Mouse (Mus musculus): ENCODE data around the gene Nckap5l.
A peak's percentile ranks its signal among the peaks of the same experiment; 100 is the strongest.

Nckap5l gene

DNA sequence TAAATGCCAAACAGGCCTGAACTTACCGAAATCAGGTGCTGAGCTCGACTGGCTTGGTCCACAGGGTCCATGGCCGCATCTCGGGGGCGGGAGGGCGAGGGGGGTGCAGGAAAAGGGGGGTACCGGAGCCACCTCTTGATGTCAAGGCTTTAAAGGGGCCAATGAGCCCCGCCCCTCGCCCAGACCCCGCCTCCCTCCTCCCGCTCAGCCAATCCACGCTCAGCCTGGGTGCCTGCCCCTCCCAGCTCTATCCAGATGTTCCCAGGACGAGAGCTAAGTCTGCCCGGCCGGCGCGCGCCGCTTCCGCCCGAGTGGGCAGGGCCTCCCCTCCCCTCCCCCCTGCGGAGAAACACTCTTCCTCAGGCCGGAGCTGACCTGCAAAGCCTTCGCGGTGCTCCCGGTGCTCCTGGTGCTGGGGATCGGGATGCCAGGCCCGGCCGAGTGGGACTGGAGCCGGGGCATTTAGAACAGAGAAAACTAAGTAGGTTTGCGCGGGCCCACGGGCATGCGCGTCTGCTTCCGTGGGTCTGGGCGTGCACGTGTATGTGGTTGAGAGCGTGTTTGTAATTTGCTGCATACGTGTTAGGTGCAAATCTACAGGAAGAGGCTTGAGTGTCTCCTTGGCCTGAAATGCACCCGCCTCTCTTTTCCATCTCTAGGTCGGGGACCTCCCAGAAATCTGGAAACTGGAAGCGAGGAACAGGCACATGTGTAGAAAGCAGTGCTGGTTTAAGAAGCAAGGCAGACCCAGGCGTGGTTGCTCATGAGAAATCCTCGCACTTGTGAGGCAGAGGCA is at the start of gene Nckap5l:
Gene Nckap5l (minus strand): TSS at position 143 of the 796 bp plus-strand sequence.
- peak; percentile 91 for DNase-seq

DNA sequence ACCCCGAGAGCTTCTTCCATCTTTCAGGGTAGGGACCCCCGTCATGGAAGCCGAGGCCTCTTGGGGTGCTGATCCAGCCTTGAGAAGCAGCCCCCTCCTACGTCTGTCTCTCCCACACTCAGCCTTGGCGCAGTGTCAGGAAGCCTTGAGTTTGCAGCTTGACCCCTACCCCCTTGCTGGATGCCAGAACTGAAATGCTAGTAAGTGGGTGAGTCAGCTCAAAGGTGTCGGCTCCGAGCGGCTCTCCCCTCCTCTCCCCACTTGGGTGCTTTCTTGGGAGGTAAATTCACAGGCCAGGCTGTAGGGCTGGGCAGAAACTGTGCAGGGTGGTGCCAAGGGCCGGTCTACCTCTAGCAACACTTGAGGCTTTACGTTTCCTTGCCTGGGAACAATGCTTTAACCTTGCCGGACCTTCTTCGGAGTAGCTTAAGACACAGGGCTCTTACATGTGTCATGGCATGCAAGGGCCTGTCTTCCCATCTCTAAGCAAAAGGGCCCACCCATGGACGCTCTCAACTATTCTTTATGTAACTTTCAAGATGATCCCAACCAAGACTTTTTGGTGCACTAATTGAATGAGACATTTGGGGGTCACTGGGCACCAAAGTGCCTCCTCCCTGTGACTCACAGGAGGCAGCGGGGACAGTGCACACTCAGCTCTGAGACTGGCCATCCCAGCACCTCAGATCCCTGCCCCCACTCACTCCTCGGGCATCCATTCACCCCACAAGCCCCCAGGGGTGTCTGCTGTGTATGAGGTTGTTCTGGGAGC is 48.0 kb upstream of the Nckap5l start:
- DNase-seq, result no peak

DNA sequence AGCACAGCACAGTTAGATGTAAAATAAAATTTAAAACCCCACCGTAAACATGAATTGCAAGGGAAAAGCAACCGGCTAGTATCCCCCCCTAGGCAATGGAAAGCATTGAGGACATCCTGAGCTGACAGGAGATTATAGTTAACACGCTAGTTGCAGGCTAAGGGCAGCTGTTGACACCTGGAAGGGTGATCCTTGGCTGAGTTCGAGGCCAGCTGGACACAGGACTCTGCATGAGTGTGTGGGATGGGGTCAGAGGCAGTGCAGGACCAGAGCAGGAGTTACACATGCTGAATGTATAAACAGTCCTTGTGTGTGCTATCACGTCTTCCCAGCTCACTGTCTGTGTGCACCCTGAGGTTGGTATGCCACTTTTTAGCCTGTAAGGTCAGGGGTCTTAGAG is 45.7 kb upstream of the Nckap5l start:
- no peak for DNase-seq

DNA sequence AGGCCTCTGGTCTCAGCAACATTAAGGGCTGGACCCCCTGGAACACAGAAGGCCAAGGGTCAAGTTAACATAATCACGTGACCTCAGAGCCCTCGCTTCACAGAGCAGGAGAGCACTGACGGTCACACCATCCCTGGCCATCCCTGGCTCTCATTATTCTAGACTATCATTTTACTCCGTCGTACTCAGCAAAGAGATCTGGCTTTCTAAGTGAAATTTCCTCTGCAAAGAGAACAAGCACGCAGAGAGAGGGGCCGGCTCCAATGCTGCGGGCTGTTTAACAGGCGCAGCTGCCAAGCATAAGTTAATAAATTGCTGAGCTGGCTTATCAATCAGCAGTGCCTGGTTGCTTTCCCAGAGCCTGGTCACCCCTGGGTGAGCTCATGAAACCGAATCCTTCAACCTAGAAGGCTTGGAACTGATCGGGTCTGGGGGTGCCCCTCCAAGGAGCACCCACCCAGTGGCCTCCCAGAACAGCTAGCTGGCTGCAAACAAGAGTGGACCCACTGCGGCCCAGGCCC is 44.8 kb upstream of the Nckap5l start:
- DNase-seq, result no peak

DNA sequence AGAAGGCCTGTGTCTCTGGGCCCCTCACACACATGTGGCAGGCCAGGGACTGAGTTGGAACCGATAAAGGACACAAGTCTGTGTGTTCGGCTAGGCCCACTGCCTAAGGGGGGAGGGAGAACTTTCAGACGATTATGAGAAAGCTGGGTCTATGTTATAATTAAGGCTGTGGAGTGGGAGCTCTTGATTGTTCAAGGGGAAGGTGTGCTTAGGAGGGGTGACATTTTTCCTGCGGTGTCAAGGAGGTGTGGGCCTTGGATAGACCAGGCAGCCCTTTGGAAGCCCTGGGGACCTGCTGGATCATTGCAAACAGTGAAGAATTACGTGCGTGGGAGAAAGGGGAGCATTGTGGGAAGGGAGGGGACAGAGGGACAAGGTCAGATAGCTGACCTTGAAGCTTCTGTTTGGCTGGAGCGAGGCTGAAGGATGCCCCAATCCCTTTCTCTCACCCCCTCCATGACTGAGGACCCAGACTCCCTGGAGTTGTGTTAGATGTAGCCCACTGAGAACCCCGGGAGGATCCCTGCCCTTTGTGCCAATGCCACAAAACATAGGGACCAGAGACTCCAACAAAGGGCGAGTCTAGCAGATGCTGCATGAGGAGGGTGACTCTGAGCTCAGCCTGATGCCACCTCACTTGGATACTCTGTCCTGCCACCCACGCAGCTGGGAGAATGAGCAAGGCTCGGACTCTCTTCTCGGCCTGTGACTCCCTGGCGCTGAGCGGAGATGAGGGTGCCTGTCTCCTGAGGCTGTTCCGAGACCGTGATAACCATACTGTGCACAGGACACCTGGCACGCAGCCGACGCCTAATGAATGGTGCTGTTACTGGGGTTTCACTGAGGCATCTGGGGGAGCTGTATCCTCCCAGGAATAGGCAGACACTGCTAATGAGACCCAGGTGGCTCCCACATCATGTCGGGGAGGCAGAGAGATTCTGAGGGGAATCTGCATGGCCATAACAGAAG is 44.0 kb upstream of the Nckap5l start:
- DNase-seq, result peak; percentile 77

DNA sequence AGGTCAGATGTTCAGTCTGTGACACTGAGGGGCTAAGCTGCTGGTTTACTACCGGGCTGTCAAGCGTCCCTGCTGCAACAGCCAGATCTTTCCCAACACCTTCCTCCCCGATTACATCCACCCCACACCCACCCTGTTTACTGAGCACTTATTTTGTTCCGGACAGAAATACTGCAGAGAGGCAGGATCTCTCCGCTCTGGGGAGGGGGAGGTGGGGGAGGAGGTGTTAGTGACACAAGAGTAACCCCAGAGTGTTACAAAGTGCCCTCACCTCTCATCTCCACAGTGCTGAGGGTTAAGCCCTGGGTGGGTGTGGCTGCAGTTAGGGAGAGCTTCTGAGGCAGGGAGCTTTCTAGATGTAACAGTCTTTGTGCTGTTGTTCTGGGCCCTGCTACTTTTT is 42.8 kb upstream of the Nckap5l start:
- DNase-seq, result no peak

DNA sequence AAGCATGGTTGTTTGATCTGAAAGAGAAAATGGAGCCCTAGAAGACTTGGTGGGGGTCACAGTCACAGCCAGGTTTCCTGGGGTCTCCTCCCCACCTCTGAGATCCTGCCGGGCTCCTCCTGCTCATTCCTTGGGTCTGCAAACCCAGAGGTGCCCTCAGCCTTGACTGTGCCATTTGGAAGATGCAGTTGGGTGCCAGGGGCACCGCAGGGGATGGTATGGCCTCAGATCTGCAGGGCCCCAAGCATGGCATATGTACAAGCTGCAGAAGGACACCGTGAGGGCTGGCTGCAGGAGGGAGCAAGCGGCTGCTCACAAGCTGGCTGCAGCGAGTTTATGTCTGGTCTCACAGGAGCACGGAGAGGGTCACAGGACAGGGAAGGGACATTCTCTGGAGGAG is 42.2 kb upstream of the Nckap5l start:
- no peak for DNase-seq

DNA sequence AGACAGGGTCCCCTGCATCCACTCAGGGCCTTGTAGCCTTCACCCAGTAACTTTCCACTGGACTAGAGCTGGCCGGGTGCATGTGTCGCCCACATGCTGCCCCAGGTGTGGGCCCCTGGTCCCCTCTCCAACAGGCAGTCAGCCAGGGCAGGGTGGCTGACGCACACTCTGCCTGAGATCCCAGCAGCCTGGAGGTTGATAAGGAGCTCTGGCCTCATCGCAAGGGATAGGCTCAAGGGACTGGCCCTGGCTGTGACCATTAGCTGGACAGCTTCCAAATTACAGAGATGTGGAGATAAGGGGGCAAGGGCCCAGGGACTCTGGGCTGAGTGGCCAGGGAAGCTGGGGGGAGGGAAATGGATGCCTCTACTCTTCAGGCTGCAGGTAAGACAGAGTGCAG is 41.2 kb upstream of the Nckap5l start:
- DNase-seq, result no peak

DNA sequence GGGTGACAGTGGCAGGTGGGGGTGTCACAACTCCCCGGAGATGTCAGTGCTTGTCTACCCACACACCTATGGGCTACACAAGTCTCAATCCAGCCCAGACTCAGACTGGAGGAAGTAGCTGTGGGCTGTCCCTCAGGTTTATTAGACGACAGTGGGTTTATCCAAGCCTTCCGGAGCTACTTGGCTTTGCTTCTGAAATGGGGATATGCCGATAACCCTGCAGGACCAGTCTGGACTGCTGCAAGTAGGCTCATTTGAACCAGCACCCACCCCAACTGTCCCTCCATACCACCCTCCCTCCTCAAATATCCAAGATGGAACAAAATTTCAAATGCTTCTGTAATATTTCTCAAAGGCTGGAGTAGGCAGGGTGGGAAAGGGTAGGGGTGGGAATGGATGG is 40.8 kb upstream of the Nckap5l start:
- no peak for DNase-seq

DNA sequence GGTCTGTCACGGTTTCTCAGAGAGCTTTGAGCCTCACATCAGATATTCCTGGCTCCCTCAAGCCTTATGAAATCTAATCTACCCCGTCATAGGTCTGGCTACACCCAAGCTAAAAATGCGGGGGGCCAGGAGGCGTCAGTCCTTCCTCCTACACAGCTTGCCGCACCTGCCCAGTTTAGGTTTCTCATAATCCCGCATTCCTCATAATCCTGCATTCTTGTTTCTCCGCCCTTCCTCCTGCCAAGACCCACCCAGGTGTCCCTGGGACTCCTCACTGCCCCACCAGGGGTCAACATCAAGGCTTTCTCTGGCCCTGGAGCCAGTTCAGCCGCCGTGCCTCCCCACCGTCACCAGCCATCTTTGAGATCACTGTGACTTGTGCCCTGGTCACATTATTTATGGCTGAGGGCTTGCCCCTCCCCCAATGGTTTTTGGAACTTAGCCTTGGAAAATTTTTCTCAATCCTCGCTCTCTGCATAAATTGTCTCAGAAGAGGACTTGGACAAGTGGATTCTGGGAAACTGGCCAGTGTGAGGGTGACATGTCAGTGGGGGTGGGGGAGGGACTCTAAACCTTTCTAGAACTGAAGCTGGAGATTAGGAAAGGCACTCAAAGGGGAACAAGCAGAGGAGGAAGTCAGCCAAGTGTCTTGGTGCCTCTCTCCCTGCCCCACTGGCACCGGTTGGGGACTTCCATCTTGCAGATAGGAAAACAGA is 40.1 kb upstream of the Nckap5l start:
- DNase-seq, result peak; percentile 80

DNA sequence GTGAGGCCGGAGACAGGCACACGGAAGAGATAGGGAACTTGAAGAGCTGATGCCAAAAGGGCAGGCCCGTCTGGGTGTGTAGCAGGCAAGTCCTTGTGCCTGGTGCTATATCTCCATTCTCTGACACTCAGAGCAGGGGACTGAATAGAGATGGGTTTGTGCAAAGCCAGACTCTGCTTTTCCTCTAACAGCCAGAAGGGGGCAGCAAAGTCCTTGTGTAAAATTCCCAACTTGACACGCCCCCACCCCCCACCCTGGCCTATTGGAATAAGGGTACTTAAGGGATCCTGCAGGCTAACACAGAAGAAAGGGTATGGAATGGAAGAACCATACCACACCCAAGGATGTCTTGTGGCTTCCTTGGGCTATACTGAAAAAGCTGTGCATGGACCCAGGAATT is 39.5 kb upstream of the Nckap5l start:
- peak; percentile 73 for DNase-seq

DNA sequence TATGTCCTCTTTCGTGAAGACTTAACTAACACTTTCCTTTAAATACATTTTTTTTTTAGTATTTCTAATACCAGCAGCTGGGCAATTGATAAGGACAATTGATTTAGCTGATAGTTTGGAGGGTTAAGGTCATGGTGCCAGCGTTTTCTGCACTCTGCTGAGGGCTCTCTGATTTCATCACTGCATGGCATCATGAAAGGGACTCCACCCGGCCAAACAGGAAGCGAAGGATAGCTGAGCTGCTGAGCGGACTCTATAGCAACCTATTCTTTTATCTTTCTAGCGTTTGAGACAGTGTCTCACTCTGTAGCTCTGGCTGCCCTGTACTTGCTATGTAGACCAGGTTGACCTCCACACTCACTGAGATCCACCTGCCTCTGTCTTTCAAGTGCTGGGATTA is 27.2 kb upstream of the Nckap5l start:
- no peak for DNase-seq

DNA sequence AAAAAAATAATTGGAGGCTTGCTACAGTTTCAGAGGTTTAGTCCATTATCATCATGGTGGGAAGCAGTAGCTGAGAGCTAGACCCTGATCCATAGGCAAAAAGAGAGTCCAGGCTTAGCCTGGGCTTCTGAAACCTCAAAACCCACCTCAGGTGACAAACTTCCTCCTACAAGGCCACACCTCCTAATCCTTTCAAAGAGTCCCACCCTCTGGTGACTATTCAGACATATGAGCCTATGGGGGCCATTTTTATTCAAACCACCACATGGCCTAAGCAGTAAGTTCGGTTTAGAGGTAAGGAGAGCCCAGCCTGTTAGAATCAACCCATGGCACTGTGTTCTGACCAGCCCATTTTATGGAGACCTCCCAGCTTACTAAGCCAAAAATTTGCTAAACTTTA is 18.3 kb upstream of the Nckap5l start:
- no peak for DNase-seq

DNA sequence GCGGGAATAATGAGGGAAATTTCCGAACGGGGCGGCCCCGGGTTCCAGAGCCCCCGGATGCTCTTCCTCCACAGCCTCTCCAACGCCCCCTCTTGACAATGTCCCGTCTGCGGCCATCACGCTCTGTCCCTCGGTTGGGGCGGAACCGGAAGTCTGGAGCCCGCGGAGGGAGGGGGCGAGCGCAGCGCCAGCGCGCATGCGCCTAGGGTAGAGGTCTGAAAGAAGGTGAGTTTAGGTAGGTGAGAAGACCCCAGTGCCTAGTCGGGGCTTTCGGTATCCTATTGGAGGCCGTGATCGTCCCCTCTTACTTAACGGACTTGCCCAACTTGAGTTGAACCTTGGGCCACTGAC is 17.0 kb upstream of the Nckap5l start, which contains the start of gene Bcdin3d:
Gene Bcdin3d (minus strand): TSS at position 155 of the 351 bp plus-strand sequence.
- DNase-seq, result peak; percentile 88

DNA sequence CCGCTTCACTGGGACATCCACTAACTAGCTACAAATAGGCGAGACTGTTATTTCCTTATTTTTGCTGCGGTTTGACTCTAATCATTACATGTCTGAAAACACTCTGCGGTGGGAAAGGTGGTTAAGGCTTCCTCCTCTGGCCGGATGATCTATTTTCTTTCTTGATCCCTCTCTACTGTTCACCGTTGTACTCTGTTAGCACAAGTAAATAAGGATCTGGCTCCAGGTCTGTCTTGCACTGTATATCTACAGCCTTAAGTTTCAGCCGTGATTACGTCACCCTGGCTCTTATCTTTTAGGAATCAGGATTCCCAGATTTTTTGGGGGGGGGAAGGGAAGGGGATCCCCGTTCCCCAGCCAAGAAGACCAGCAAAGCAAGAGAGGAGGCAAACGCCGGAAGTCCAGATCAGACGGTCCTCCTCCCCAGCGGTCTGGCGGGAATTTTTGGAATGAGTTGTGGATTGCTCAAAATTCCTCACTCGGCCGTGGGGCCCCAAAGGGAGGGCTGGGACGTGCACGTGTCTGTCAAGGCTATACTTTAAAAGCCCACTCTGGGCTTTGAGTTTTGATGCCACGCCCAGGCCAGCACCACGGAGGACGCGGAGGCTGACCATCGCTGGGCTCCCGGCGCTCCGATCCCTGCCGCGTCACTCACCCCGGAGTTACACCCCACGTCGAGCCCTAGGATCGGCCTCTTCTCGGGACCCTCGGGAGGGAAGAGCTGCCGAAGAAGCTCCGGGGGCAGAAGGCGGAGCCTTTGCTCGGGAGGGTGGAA is 16.4 kb upstream of the Nckap5l start:
- peak; percentile 40 for DNase-seq

DNA sequence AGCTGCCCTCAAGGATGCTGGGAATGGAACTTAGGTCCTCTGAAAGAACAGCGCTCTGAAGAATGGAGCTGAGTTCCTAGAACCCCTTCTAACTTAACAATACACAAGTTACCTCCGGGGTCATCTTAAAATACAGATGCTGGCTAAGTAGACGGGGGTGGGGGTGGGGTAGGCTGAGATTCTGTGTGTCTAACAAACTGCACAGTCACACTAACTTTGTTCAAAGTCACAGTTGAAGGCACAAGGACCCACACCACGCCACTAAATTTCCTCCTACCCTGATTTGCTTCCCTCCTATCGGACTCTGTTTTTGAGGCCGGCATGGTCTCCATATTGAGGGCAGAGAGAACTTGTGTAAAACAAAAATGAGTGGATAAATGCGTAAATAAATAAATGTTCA is 15.4 kb upstream of the Nckap5l start:
- no peak for DNase-seq

DNA sequence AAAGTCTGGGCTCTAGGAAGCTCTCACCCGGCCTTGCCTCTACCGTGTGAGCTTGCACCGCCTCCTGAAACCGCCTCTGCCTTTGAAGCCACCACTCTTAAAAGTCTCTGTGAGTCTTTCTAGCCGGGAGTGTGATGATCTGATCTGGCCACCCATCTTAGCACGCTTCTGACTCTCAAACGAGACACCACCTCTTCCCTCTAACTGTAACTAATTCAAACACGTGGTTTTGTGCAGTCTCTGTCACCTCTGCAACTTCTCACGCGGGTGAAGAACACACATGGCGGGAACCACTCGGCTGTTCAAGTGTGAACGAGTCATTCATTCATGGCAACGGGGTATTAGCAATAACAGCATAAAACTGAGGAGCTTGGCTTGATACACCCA is 14.1 kb upstream of the Nckap5l start:
- DNase-seq, result no peak

DNA sequence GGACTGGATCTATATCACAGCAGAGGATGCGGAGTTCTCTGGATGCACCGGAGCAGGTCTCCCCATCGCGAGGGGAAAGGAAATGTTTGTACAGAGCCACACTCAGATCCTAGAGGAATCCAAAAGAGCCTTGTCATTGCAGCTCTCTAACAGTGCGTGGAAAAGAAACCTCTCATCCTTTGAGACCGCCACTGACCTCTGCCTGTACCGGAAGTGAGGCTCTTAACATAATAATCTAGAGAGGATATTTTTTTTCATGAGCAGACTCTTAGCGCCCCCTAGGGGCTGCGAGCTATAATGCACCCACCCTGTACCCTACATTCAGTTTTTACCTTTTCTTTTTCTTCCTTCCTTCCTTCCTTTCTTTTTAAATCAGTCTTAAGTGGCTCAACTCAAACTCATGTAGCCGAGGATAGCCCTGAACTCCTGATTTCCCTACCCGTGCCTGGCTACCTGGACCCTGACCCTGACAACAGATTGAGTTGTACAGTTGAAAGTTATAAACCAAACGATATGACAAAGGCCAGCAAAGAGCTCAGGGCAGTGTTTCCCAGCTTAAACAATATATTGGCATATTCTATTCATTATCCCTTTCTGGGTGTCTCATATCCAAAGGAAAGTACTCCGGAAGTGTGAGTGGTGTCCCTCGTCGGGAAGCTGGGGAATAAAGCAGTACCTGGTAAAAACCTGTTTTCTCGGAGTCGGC is 13.6 kb upstream of the Nckap5l start:
- peak; percentile 25 for DNase-seq

DNA sequence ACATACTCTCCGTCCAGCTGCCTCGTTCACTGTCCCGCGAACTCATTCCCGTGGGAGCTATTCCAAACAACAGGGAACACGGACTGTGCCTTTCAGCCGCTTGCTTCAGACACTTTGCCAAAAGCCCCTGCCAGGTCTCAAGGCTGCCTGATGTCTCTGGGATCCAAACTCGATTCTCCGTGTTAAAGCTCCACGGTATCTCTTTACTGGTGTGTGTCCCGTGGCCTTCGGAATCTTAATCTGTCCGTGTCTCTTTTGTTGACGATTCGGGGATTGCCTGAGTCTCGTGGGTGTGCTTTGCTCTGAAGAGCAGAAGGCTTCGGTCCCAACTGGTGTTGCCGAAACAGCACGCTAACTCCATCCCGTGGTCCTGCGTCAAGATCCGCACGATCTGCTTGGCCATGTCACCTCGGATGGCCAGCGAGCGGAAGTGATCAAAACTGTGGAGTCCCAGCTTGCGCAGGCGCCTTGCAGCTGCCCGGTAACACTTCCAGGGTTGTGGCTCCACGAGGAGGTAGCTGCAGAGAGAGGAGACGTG is 12.7 kb upstream of the Nckap5l start:
- no peak for DNase-seq

DNA sequence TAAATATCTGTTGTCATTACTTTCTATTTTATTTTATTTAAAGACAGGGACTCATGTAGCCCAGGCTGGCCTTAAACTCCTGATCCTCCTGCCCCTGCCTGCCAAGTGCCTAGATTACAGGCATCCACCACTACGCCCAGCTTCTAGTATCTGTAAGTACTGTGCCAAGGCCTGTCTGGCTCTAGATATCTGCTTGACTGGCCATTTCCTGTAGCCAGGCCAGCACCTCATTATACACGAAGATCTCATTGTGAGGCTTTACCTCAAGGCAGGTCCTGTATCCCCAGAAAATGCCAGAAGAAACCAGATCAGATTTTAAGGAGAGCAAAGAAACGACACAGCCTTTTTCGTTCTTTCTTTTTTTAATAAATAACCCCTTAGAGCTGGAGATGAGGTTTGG is 12.2 kb upstream of the Nckap5l start:
- DNase-seq, result no peak

Measured in right cerebral cortex, adult 18-20 months (tissue).